Mouse (Mus musculus): ENCODE data around the gene Arid5a. TPM values are rescaled to one million over a fixed set of nuclear protein-coding genes. Genes with fewer than 3 reads are reported as not detected.

The Arid5a gene
- polyA plus RNA-seq, 2 experiments = 1.1 to 1.9 TPM

DNA sequence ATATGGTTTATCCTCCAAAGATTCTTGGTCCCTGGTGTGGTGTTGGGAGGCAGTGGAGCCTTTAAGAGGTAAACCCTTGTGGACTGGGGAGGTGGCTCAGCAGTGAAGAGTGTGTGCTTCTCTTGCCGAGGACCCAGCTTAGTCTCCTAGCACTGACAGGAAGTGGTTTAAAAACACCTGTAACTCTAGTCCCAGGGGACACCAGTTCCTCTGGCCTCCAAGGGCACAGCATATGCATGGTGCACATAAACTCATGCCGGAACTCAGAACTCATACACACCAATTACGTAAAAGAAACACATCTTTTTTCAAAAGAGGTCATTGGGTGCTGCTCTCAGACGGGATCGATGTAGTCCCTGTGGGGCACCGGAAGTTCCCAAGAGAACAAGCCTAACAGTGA lies 25.7 kb upstream of the Arid5a start:
- no peak overlapping the region for H3K9ac ChIP-seq (replicated peaks)
- H3K27me3 ChIP-seq (ENCODE audit: control insufficient read depth, insufficient read depth, low read length) = no peaks in the 10 kb centered on the region
- no peaks in the 10 kb centered on the region for H3K4me1 ChIP-seq (replicated peaks; ENCODE audit: control insufficient read depth in 2 of 2, insufficient read depth in 2 of 2, low read length in 1 of 2)
- WGBS (ENCODE audit: insufficient replicate concordance) = 65% methylated on average over 6 of the region's 6 CpGs
- H3K36me3 ChIP-seq (replicated peaks; ENCODE audit: control insufficient read depth, insufficient read depth, low read depth) = no peaks in the 10 kb centered on the region
- no peak overlapping the region for H3K27ac ChIP-seq
- no peak overlapping the region for H3K4me2 ChIP-seq (ENCODE audit: low read depth)
- H3K9me3 ChIP-seq (ENCODE audit: control insufficient read depth, low read length) = no peaks in the 10 kb centered on the region
- DNase-seq (ENCODE audit: low read depth in 3 of 3, low spot score in 3 of 3) (no peak), ATAC-seq (ENCODE audit: insufficient read depth) (no peak)
- TF ChIP-seq EP300 (IDR thresholded peaks at IDR 0.05; ENCODE audit: low read depth) = no peak
- no peak for TF ChIP-seq CTCF (IDR thresholded peaks at IDR 0.05; ENCODE audit: low read depth)
- H3K4me3 ChIP-seq (ENCODE audit: insufficient read depth in 1 of 2, low read depth in 2 of 2, low read length in 2 of 2) = no peak overlapping the region

DNA sequence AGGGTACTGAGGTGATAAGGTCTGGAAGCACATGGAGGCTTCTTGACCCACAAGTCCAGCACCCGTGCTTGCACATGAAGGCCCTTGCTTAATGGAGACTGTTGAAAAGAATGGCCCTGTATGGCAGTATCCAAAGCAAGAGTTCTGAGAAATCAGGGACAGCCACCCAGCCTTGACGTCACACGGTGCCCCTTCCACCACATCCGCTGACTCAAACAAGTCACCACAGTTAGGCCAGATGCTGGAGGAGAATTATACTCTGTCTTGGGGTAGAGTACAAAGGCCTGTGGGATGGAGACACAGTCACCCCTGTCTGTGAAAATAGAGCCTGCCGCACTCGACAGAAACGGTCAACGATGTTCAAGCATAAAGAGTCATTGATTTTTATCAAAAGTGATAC lies 14.1 kb upstream of the Arid5a start:
- TF ChIP-seq CTCF (IDR thresholded peaks at IDR 0.05; ENCODE audit: low read depth) (no peak), EP300 (IDR thresholded peaks at IDR 0.05; ENCODE audit: low read depth) (no peak)
- Histone ChIP-seq H3K4me1 (replicated peaks; ENCODE audit: control insufficient read depth in 2 of 2, insufficient read depth in 2 of 2, low read length in 1 of 2) (no peaks in the 10 kb centered on the region), H3K27me3 (ENCODE audit: control insufficient read depth, insufficient read depth, low read length) (no peaks in the 10 kb centered on the region), H3K4me2 (ENCODE audit: low read depth) (no peak overlapping the region), H3K4me3 (ENCODE audit: insufficient read depth in 1 of 2, low read depth in 2 of 2, low read length in 2 of 2) (no peak overlapping the region), H3K36me3 (replicated peaks; ENCODE audit: control insufficient read depth, insufficient read depth, low read depth) (no peaks in the 10 kb centered on the region), H3K9ac (replicated peaks) (no peak overlapping the region), H3K27ac (no peak overlapping the region), H3K9me3 (ENCODE audit: control insufficient read depth, low read length) (no peaks in the 10 kb centered on the region)
- no peak for ATAC-seq (ENCODE audit: insufficient read depth)
- DNase-seq (ENCODE audit: low read depth in 3 of 3, low spot score in 3 of 3) = no peak
- 78% methylated on average over 8 of the region's 8 CpGs for WGBS (ENCODE audit: insufficient replicate concordance)

DNA sequence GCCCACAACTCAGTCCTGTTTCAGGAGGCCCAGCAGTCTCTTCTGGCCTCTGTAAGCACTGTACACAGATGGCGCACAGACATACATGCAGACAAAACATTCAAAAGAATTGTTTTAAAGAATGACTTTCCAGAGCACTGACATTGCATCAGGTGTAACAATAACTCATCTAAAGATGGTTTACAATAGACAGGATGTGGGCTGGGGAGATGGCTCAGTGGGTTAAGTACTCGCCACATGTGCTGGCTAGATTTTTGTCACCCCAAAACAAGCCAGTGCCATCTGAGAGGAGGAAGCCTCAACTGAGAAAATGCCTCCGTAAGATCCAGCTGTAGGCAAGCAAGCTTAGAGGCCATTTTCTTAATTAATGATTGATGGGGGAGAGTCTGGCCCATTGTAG lies 13.1 kb upstream of the Arid5a start:
- no peaks in the 10 kb centered on the region for H3K9me3 ChIP-seq (ENCODE audit: control insufficient read depth, low read length)
- H3K27me3 ChIP-seq (ENCODE audit: control insufficient read depth, insufficient read depth, low read length) = peaks cover 4% of the 10 kb centered on the region
- no peak overlapping the region for H3K4me2 ChIP-seq (ENCODE audit: low read depth)
- no peak overlapping the region for H3K9ac ChIP-seq (replicated peaks)
- H3K27ac ChIP-seq = no peak overlapping the region
- ATAC-seq (ENCODE audit: insufficient read depth) (no peak), DNase-seq (ENCODE audit: low read depth in 3 of 3, low spot score in 3 of 3) (no peak)
- no peak overlapping the region for H3K4me3 ChIP-seq (ENCODE audit: insufficient read depth in 1 of 2, low read depth in 2 of 2, low read length in 2 of 2)
- no peaks in the 10 kb centered on the region for H3K36me3 ChIP-seq (replicated peaks; ENCODE audit: control insufficient read depth, insufficient read depth, low read depth)
- TF ChIP-seq EP300 (IDR thresholded peaks at IDR 0.05; ENCODE audit: low read depth) (no peak), CTCF (IDR thresholded peaks at IDR 0.05; ENCODE audit: low read depth) (no peak)
- WGBS (ENCODE audit: insufficient replicate concordance) = 51% methylated on average over 3 of the region's 3 CpGs
- no peaks in the 10 kb centered on the region for H3K4me1 ChIP-seq (replicated peaks; ENCODE audit: control insufficient read depth in 2 of 2, insufficient read depth in 2 of 2, low read length in 1 of 2)

DNA sequence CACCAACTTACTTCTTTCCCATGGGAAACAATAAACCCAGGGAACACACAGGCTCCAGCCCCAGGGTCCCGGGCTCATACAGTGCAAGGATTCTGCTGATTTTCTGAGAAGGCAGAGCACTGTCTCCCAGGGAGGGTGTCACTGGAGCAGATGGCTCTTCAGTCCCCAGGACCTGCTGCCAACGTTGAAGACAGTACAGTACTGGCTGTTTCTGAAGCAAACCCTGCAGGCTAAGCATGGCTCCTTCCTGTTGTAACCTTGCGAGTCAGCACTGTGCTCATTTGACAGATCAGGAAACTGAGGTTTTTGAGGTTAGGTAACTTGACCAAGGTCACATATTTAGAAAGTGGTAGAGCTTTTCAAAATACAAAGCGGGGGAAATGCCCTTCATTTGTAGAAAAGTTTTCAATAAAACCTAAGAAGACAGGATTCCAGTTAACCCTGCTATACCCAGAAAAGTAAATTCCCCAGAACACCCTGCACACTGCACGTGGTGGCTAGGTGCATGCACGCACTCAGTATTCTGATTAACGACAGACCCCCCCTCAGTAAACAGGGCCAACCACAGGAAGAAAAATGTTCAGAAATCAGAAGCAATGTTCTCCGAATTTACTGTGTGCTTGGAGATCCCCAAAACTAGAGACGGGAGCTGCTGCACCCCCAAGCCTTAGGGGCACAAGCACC lies 10.9 kb upstream of the Arid5a start:
- H3K27ac ChIP-seq = no peak overlapping the region
- H3K9me3 ChIP-seq (ENCODE audit: control insufficient read depth, low read length) = no peaks in the 10 kb centered on the region
- H3K4me1 ChIP-seq (replicated peaks; ENCODE audit: control insufficient read depth in 2 of 2, insufficient read depth in 2 of 2, low read length in 1 of 2) = no peaks in the 10 kb centered on the region
- H3K36me3 ChIP-seq (replicated peaks; ENCODE audit: control insufficient read depth, insufficient read depth, low read depth) = no peaks in the 10 kb centered on the region
- no peak for ATAC-seq (ENCODE audit: insufficient read depth)
- DNase-seq (ENCODE audit: low read depth in 3 of 3, low spot score in 3 of 3) = no peak
- H3K4me2 ChIP-seq (ENCODE audit: low read depth) = no peak overlapping the region
- TF ChIP-seq EP300 (IDR thresholded peaks at IDR 0.05; ENCODE audit: low read depth) = no peak
- no peak for TF ChIP-seq CTCF (IDR thresholded peaks at IDR 0.05; ENCODE audit: low read depth)
- peaks cover 6% of the 10 kb centered on the region for H3K27me3 ChIP-seq (ENCODE audit: control insufficient read depth, insufficient read depth, low read length)
- H3K9ac ChIP-seq (replicated peaks) = no peak overlapping the region
- WGBS (ENCODE audit: insufficient replicate concordance) = 6% methylated on average over 9 of the region's 9 CpGs
- H3K4me3 ChIP-seq (ENCODE audit: insufficient read depth in 1 of 2, low read depth in 2 of 2, low read length in 2 of 2) = no peak overlapping the region

DNA sequence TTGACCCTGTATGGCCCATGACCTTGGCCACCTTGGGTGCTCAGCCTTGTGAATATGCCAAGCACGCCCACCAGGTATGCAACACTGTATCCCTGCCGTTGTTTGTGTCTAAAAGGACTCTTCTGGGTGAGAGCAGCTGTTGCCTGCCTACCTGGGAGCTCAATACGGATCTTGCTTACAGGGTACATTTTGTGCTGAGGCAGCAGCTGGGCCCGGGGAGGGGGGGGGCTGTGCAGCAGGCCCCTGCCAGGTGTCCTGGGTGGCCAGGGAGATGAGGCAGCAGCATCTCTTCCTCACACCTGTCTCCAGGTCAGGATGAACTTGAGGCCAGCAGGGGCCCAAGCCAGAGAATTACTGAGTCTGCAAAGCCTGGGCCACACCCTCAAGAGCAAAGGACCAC lies 9.4 kb upstream of the Arid5a start:
- no peaks in the 10 kb centered on the region for H3K9me3 ChIP-seq (ENCODE audit: control insufficient read depth, low read length)
- TF ChIP-seq EP300 (IDR thresholded peaks at IDR 0.05; ENCODE audit: low read depth) (no peak), CTCF (IDR thresholded peaks at IDR 0.05; ENCODE audit: low read depth) (no peak)
- H3K4me1 ChIP-seq (replicated peaks; ENCODE audit: control insufficient read depth in 2 of 2, insufficient read depth in 2 of 2, low read length in 1 of 2) = no peaks in the 10 kb centered on the region
- H3K27me3 ChIP-seq (ENCODE audit: control insufficient read depth, insufficient read depth, low read length) = peaks cover 19% of the 10 kb centered on the region
- H3K9ac ChIP-seq (replicated peaks) = no peak overlapping the region
- ATAC-seq (ENCODE audit: insufficient read depth) (no peak), DNase-seq (ENCODE audit: low read depth in 3 of 3, low spot score in 3 of 3) (no peak)
- WGBS (ENCODE audit: insufficient replicate concordance) = 48% methylated on average over 4 of the region's 4 CpGs
- H3K4me3 ChIP-seq (ENCODE audit: insufficient read depth in 1 of 2, low read depth in 2 of 2, low read length in 2 of 2) = no peak overlapping the region
- H3K36me3 ChIP-seq (replicated peaks; ENCODE audit: control insufficient read depth, insufficient read depth, low read depth) = no peaks in the 10 kb centered on the region
- no peak overlapping the region for H3K4me2 ChIP-seq (ENCODE audit: low read depth)
- H3K27ac ChIP-seq = no peak overlapping the region
